Comparison of ENCODE assay signal across 10 mouse cellular contexts in genomic region chr6:97349355-97350138, GRCm38 (mm10).
A peak's percentile ranks its signal among the peaks of the same experiment; 100 is the strongest.
DNase-seq lines count a peak whose midpoint lies in the region; ATAC-seq and TF ChIP-seq lines count a peak whose summit lies in the region.
"Had no signal": no experiment of that assay in that cellular context is flagged by ENCODE, and none has a peak within 500 bp of the region (broad histone marks: within the 10 kb centered on the region; RNA-seq: fewer than 3 reads in every experiment).

No protein-coding gene starts in this region.

- 0 out of 2 replicates have a peak, but pooled peaks have one; percentile 18 for TF ChIP-seq EP300 in lung, postnatal 0 days (IDR thresholded peaks at IDR 0.05)

- DNase-seq in kidney, adult 11 months: peak; percentile 33
- DNase-seq in kidney, adult 8-10 months: no peak
- peak; percentile 29 for DNase-seq in embryonic facial prominence, embryonic 10.5 days (ENCODE audit: low spot score)
- peak; percentile 74 for DNase-seq in lung, postnatal 0 days (ENCODE audit: low spot score)
- DNase-seq in cerebellum, adult 18-20 months: no peak
- DNase-seq in cerebellum, adult 11-12 months: no peak
- no peak for DNase-seq in frontal cortex, adult 2 months (ENCODE audit: extremely low spot score in 1 of 2, low spot score in 1 of 2)
- DNase-seq: thymus, adult 18-20 months had no signal

- peak overlapping the region; percentile 61 for H3K27ac ChIP-seq in embryonic facial prominence, embryonic 10.5 days (replicated peaks)
- peak overlapping the region; percentile 26; the same call in 1 of the 2 replicates for H3K27ac ChIP-seq in kidney, embryonic 14.5 days (ENCODE audit: low read depth, low read length)
- H3K27ac ChIP-seq in lung, postnatal 0 days (ENCODE audit: low read length): no peak overlapping the region
- H3K27ac ChIP-seq: neural tube, embryonic 12.5 days had no signal

- no peak for ATAC-seq in kidney, embryonic 14.5 days (ENCODE audit: low FRiP score, low TSS enrichment)
- peak; percentile 66 for ATAC-seq in lung, postnatal 0 days

- H3K36me3 ChIP-seq in embryonic facial prominence, embryonic 10.5 days (replicated peaks): peaks cover 6% of the 10 kb centered on the region; the same call in 1 of the 2 replicates
- no peaks in the 10 kb centered on the region for H3K36me3 ChIP-seq in kidney, embryonic 14.5 days (ENCODE audit: control insufficient read depth, insufficient read depth, low read length)
- H3K36me3 ChIP-seq in lung, postnatal 0 days (ENCODE audit: insufficient read depth, low read length): no peaks in the 10 kb centered on the region

- H3K4me2 ChIP-seq in kidney, embryonic 14.5 days (replicated peaks; ENCODE audit: low read depth, low read length): no peak overlapping the region
- no peak overlapping the region for H3K4me2 ChIP-seq in lung, postnatal 0 days (replicated peaks; ENCODE audit: low read depth, low read length)
- H3K4me2 ChIP-seq: neural tube, embryonic 12.5 days had no signal

- peaks cover 3% of the 10 kb centered on the region; the same call in 1 of the 2 replicates for H3K27me3 ChIP-seq in embryonic facial prominence, embryonic 10.5 days (replicated peaks; ENCODE audit: low read depth, poor library complexity, severe bottlenecking)
- no peaks in the 10 kb centered on the region for H3K27me3 ChIP-seq in kidney, embryonic 14.5 days (ENCODE audit: control insufficient read depth, insufficient read depth, low read length)
- H3K27me3 ChIP-seq in lung, postnatal 0 days (replicated peaks; ENCODE audit: insufficient read depth, low read length): no peaks in the 10 kb centered on the region
- H3K27me3 ChIP-seq: neural tube, embryonic 12.5 days had no signal

- 22% methylated on average over 8 of the region's 8 CpGs for WGBS in embryonic facial prominence, embryonic 10.5 days
- WGBS in kidney, embryonic 14.5 days: 15% methylated on average over 8 of the region's 8 CpGs
- 24% methylated on average over 8 of the region's 8 CpGs for WGBS in lung, postnatal 0 days

- H3K4me3 ChIP-seq in embryonic facial prominence, embryonic 10.5 days: no peak overlapping the region
- H3K4me3 ChIP-seq in kidney, embryonic 14.5 days (ENCODE audit: low read length): no peak overlapping the region
- no peak overlapping the region for H3K4me3 ChIP-seq in lung, postnatal 0 days (ENCODE audit: low read depth, low read length)
- H3K4me3 ChIP-seq: neural tube, embryonic 12.5 days had no signal

- peaks cover 62% of the 10 kb centered on the region for H3K4me1 ChIP-seq in embryonic facial prominence, embryonic 10.5 days
- H3K4me1 ChIP-seq in kidney, embryonic 14.5 days (ENCODE audit: control insufficient read depth, insufficient read depth, low read length): peaks cover 22% of the 10 kb centered on the region
- peaks cover 3% of the 10 kb centered on the region; the same call in 1 of the 2 replicates for H3K4me1 ChIP-seq in lung, postnatal 0 days (ENCODE audit: insufficient read depth, low read depth, low read length)

- H3K9ac ChIP-seq in kidney, embryonic 14.5 days (ENCODE audit: low read depth, low read length): no peak overlapping the region
- H3K9ac ChIP-seq in lung, postnatal 0 days (replicated peaks; ENCODE audit: low read depth): no peak overlapping the region
- H3K9ac ChIP-seq: neural tube, embryonic 12.5 days had no signal

- no peak for TF ChIP-seq CTCF in lung, postnatal 0 days (IDR thresholded peaks at IDR 0.05)

- H3K9me3 ChIP-seq in embryonic facial prominence, embryonic 10.5 days: no peaks in the 10 kb centered on the region
- H3K9me3 ChIP-seq in kidney, embryonic 14.5 days (ENCODE audit: control insufficient read depth, low read length): no peaks in the 10 kb centered on the region
- no peaks in the 10 kb centered on the region for H3K9me3 ChIP-seq in lung, postnatal 0 days (ENCODE audit: low read length)
- H3K9me3 ChIP-seq: neural tube, embryonic 12.5 days had no signal

Comparison
In these comparisons a context has a peak if more than half of its experiments do, and no peak if none do; other contexts are left out.
1. DNase-seq: peak in kidney, adult 11 months (single experiment), embryonic facial prominence, embryonic 10.5 days (single experiment) and lung, postnatal 0 days (single experiment); none in kidney, adult 8-10 months (0 of 2), cerebellum, adult 18-20 months (0 of 2), cerebellum, adult 11-12 months (single experiment) and frontal cortex, adult 2 months (0 of 2).